Mouse (Mus musculus) heart, adult 2 months (tissue): Measurements from ENCODE around the gene Rtn2. TPM values are rescaled to one million over a fixed set of nuclear protein-coding genes. Genes with fewer than 3 reads are reported as not detected.

Source experiments
- DNase-seq, 2 experiments: peaks; one replicate each; pipeline ENCODE4 v3.0.0; 2021
- H3K27ac ChIP-seq: fragments of 200-600 bp; 2 replicates; pipeline ENCODE4 v1.8.1; 2022
- H3K27me3 ChIP-seq: fragments of 200-500 bp; 2 replicates; pipeline ENCODE4 v1.6.1; 2012; ENCODE audit warnings: mild to moderate bottlenecking, low read length, inconsistent platforms, mixed read lengths; ENCODE audit not compliant: control insufficient read depth, insufficient read depth
- H3K36me3 ChIP-seq: fragments of 200-500 bp; 2 replicates; pipeline ENCODE4 v1.6.1; 2012; ENCODE audit warnings: low read length, inconsistent platforms; ENCODE audit not compliant: control insufficient read depth, insufficient read depth
- H3K4me1 ChIP-seq: fragments of 200-500 bp; 2 replicates; pipeline ENCODE4 v1.6.1; 2011; ENCODE audit warnings: low read length; ENCODE audit not compliant: control insufficient read depth, insufficient read depth
- H3K4me3 ChIP-seq: fragments of 200-600 bp; 2 replicates; pipeline ENCODE4 v1.8.1; 2022
- H3K79me2 ChIP-seq: fragments of 200-500 bp; replicated peaks from 2 replicates; pipeline ENCODE4 v1.6.1; 2012; ENCODE audit warnings: mild to moderate bottlenecking, inconsistent platforms, low read length, moderate library complexity, mixed read lengths; ENCODE audit not compliant: control insufficient read depth, insufficient read depth
- H3K9ac ChIP-seq: fragments of 200-500 bp; 2 replicates; pipeline ENCODE4 v1.6.1; 2012; ENCODE audit warnings: low read depth, mild to moderate bottlenecking, control low read depth, inconsistent platforms, low read length, mixed read lengths
- CTCF ChIP-seq: fragments of 200-600 bp; IDR thresholded peaks from 2 replicates; pipeline ENCODE4 v1.8.1; 2022; ENCODE audit warnings: antibody characterized with exemption, mild to moderate bottlenecking, moderate library complexity
- EP300 ChIP-seq: fragments of 200-500 bp; IDR thresholded peaks from 2 replicates; pipeline ENCODE4 v1.6.1; 2011; ENCODE audit warnings: low read depth, low read length, control low read depth; ENCODE audit not compliant: insufficient read depth
- POLR2A ChIP-seq: fragments of 200-500 bp; IDR thresholded peaks from 2 replicates; pipeline ENCODE4 v1.6.1; 2011; ENCODE audit warnings: mild to moderate bottlenecking, low read depth, low read length, control low read depth; ENCODE audit not compliant: insufficient read depth
- WGBS: fragments of 180-500 bp; shearing (Covaris S2); methylation state at CpG from one replicate; pipeline ENCODE4 v1.1.7; 2018; 5-methylcytosine and 5-hydroxymethylcytosine counted together
- intact Hi-C: fragments of 180-260 bp; cut with DNase I; formaldehyde crosslinking; loops from one replicate; pipeline ENCODE4 v1.15.1; 2025
- polyA plus RNA-seq: library from polyadenylated mRNA; depleted of rRNA; stranded (reverse); fragments of >200 nt; gene quantifications from 2 replicates; pipeline ENCODE4 v1.2.3, GENCODE M21; 2012
- total RNA-seq, 2 experiments: library from RNA; stranded (reverse); gene quantifications; 2 replicates each; pipeline ENCODE4 v1.2.3; 2021

Rtn2 gene
- total and polyA plus RNA-seq, 3 experiments, result 114 to 273 (median 136) TPM

DNA sequence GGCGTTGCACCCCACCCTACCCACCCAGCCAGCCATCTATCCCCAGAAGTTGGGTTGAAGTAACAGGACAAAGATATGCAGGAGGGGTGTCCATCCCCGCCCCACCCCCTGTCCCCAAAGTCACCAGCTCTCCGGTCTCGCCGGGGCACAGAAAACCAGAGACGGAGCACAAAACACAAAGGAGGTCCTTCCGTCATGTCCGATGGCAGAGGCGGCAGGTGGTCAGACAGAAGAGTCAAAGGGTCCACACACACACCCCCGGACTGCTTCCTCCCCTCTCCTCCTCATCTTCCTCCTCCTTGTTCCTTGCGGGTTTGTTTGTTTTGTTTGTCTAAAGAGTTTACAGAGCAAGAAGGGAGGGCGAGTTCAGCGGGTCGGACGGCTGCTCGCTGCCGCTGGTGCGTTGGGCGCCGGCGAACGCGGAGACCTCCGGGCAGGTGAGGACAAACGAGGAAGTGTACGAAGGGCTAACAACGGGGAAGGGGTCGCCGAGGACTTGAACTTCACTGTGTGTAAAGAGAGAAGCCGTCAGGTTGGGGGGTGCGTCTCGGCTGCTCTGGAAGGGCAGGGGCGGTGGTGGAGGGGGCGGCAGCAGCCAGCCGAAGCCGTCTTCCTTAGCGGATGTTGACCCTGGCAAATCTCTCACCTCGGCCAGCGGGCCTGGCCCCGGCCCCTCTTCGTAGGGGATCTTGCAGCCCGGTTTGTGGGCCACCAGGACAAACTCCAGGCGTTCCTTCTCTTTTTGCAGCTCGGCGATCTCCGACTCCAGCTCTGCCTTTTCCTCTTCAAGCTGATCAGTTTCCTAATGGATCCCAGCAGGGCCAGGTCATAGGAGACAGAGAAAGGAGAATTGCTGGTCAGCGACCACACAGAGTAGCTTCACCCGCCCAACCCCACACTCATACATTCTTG, 22.3 kb downstream of the Rtn2 start:
- Histone ChIP-seq H3K79me2 (no peaks in the 10 kb centered on the region), H3K27me3 (no peaks in the 10 kb centered on the region), H3K4me3 (peak overlapping the region; percentile 45), H3K36me3 (no peaks in the 10 kb centered on the region), H3K27ac (no peak overlapping the region; the same call in 1 of the 2 replicates), H3K4me1 (peaks cover 2% of the 10 kb centered on the region), H3K9ac (peak overlapping the region; percentile 56)
- no peak for TF ChIP-seq CTCF
- TF ChIP-seq EP300, result no peak
- WGBS, result 11% methylated on average over 48 of the region's 48 CpGs
- intact Hi-C loops, result no loop called here
- no peak for DNase-seq

DNA sequence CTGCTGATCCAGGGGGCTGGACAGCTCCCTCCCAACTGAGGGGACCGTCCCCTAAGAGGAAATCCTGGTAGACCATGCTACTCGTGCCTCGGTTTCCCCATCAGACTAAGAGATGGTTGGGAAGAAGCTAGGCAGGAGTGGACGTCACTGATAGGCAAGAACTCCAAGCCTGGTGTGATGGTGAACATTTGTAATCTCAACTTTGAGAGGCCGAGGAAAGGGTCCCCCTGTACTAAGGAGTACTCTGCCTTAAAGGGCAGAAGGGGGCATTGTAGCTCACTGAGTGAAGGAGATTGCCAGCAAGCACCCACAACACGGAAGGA, 22.9 kb downstream of the Rtn2 start:
- peaks cover 2% of the 10 kb centered on the region for H3K4me1 ChIP-seq
- no peak for DNase-seq
- H3K27ac ChIP-seq, result no peak overlapping the region; the same call in 1 of the 2 replicates
- H3K9ac ChIP-seq, result no peak overlapping the region
- intact Hi-C loops, result no loop called here
- no peaks in the 10 kb centered on the region for H3K36me3 ChIP-seq
- TF ChIP-seq EP300 (no peak), CTCF (no peak), POLR2A (no peak)
- 28% methylated on average over 6 of the region's 6 CpGs for WGBS
- H3K27me3 ChIP-seq, result no peaks in the 10 kb centered on the region
- H3K79me2 ChIP-seq, result no peaks in the 10 kb centered on the region
- no peak overlapping the region for H3K4me3 ChIP-seq

- no peaks in the 10 kb centered on the region for H3K79me2 ChIP-seq
- TF ChIP-seq EP300 (no peak), POLR2A (no peak), CTCF (no peak)
- no peak overlapping the region for H3K9ac ChIP-seq
Measured at GRCm38 (mm10) chr7:19305796-19306765, 23.7 kb downstream of the Rtn2 start.

GRCm38 (mm10) chr7:19306819-19307738, 24.7 kb downstream of the Rtn2 start:
- intact Hi-C loops, result no loop called here
- no peaks in the 10 kb centered on the region for H3K79me2 ChIP-seq
- H3K27ac ChIP-seq, result no peak overlapping the region
- no peak for TF ChIP-seq POLR2A
- TF ChIP-seq CTCF, result no peak
- no peak for TF ChIP-seq EP300
- H3K36me3 ChIP-seq, result no peaks in the 10 kb centered on the region
- no peak for DNase-seq
- no peak overlapping the region for H3K9ac ChIP-seq
- 0 out of 2 replicates have a peak, but pooled peaks cover 1% of the 10 kb centered on the region for H3K4me1 ChIP-seq
- no peaks in the 10 kb centered on the region for H3K27me3 ChIP-seq
- no peak overlapping the region for H3K4me3 ChIP-seq
- WGBS, result 74% methylated on average over 25 of the region's 25 CpGs

More at GRCm38 (mm10) chr7:19305796-19306765, 23.7 kb downstream of the Rtn2 start:
- no peak for DNase-seq
- Histone ChIP-seq H3K36me3 (no peaks in the 10 kb centered on the region), H3K27ac (no peak overlapping the region), H3K4me3 (no peak overlapping the region), H3K27me3 (no peaks in the 10 kb centered on the region), H3K4me1 (peaks cover 3% of the 10 kb centered on the region)
- intact Hi-C loops, result no loop called here
- 65% methylated on average over 16 of the region's 16 CpGs for WGBS

GRCm38 (mm10) chr7:19307739-19308453, 25.5 kb downstream of the Rtn2 start:
- intact Hi-C loops, result no loop called here
- H3K79me2 ChIP-seq, result no peaks in the 10 kb centered on the region
- H3K9ac ChIP-seq, result peak overlapping the region; percentile 70
- no peaks in the 10 kb centered on the region for H3K36me3 ChIP-seq
- H3K27ac ChIP-seq, result peak overlapping the region; percentile 95
- H3K4me1 ChIP-seq, result 0 out of 2 replicates have a peak, but pooled peaks cover 1% of the 10 kb centered on the region
- no peaks in the 10 kb centered on the region for H3K27me3 ChIP-seq
- TF ChIP-seq POLR2A (no peak), EP300 (no peak), CTCF (no peak)
- WGBS, result 3% methylated on average over 18 of the region's 18 CpGs
- DNase-seq, result peak in 1 of 2 experiments; percentile 84
- H3K4me3 ChIP-seq, result peak overlapping the region; percentile 84
